Mouse (Mus musculus) adrenal gland, adult 8-10 months (tissue): ENCODE data around the gene Fst. TPM values are rescaled to one million over a fixed set of nuclear protein-coding genes. Genes with fewer than 3 reads are reported as not detected.

Experiments used
- DNase-seq: peaks from one replicate; pipeline ENCODE4 v3.0.0; 2022
- total RNA-seq, 4 experiments: library from RNA; stranded (reverse); gene quantifications; 2 replicates each; pipeline ENCODE4 v1.2.4; 2022

Fst gene
- total RNA-seq, 4 experiments from 2014 or later = 2.3 to 5.9 (median 5.3) TPM

DNA sequence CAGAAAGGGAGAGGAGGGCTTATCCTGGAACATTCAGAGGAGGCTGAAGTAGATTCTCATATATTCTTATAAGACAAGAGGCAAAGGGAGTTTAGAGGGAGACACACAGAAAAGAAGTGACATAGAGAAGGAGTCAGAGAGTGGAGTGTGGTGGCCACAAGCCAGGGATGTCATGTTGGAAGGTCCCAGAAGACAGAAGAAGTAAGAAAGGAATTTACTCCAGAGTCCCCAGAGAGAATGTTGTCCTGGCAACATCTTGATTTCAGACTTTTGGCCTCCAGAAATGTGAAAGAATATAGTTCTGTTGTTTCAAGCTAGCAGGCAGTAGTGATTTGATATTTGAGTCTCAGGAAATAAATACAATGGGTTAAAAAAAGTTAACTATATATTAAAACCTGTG is 46.4 kb downstream of the Fst start:
- DNase-seq = no peak

DNA sequence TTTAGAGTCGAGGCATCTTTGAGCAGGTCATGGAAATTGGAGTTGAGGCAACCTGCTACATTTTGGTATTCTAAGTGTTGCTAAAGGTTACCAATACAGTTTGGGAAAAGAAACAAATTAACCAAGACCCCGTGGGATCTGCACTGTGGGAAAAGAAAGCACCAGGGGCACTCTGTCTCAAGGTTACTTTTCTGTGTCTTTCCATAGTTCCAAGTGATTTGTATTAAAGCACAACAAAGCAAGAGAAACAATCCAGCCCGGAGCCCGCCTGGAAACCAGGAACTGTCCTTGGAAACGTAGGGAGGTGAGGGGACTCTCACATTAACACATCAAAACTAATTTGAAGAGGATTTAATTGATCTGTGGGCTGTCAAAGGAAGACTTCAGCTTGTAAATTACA is 51.9 kb downstream of the Fst start:
- no peak for DNase-seq

- DNase-seq = no peak
Observed at GRCm38 (mm10) chr13:114406424-114406823, 52.3 kb downstream of the Fst start.

DNA sequence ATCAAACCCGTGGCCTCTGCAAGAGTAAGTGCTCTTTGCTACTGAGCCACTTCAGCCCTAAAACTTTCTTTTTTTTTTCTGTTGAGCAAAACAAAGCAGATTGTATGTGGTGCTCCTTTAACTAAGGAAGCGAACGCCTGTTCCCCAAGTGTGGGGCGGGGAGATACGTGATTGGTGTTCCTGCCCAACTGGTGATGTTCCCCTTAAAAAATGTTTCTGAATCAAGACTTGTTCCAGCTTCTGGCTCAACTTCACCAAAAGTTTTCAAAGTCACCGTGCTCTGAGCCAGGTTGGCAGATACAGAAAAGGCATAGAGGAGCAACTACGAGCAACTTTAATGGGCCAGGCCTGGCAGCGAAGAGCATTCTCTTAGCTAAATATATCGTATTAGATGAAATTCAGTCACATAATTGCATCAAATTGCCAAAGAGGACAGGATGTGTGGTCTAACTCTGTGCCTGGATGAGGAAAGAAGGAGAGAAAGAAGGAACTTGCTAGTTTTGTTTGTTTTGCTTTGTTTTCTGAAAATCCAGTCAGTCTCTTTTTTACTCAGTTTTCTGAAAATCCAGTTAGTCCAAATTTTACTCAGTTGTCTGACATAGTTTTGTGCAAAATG is 53.5 kb downstream of the Fst start:
- peak; percentile 11 for DNase-seq

Other genes starting within 250 kb of the Fst start
- gene Ndufs4, start 70.7 kb downstream of the Fst start, total RNA-seq = 100 to 1,000 TPM; 142 to 204 (median 165) TPM